Mouse (Mus musculus): ENCODE measurements around the gene Slc38a2.

The Slc38a2 gene

DNA sequence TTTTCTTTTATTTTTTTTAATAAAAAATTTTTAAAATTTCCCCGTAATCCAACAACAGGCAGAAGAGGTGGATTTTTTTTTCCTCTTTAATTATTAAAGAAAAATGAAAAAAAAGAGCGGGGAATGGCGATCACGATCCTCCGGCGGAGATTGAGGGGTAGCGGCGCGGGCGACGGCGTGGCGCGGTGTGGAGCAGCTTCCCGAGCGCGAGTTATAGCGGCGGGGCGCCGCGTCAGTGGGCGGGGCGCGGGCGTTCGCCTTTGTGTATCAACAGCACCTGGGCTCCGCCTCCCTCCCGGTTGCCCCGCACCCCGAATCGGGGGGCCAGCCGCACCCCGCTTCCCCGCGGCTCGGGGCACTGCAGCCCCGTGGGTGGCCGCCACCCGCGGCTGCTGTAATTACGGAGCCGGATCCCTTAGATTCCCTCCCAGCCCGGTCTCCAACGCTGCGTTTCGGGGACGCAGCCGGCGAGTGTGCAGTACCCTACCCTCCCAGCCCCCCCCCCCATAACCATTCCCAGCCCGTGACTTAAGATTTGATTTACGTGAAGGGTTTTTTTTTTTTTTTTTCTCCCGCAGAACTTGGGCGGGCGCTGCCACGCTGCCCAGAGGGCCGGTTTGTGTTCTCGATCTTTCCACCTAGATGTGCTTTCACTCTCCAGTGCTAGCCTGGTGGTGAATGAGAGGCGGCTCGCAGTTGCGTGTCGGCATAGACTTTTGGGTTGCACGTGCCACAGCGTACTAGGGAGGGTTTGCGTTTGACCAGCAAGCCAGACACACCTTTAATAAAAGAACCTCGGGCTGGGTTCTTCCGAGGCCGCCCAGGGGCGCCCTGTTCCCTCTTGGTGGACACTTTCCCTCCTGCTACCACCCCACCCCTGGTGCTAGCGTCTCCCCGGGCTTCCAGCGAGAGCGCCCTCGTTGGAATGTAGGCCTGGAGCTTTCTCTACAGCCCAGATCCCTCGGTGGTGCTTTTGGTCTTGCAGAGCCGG is at the start of gene Slc38a2:
Slc38a2 (minus strand) TSS at position 210 of the 991 bp plus-strand sequence.
- peak; percentile 87 for DNase-seq (ENCODE audit: low read depth)

GRCm38 (mm10) chr15:96749101-96749500 is 49.6 kb upstream of the Slc38a2 start:
- no peak for DNase-seq (ENCODE audit: low read depth)

GRCm38 (mm10) chr15:96747551-96747950 is 48.0 kb upstream of the Slc38a2 start:
- no peak for DNase-seq (ENCODE audit: low read depth)

- no peak for DNase-seq (ENCODE audit: low read depth)
These were observed 47.5 kb upstream of the Slc38a2 start for GRCm38 (mm10) chr15:96746986-96747385.

DNA sequence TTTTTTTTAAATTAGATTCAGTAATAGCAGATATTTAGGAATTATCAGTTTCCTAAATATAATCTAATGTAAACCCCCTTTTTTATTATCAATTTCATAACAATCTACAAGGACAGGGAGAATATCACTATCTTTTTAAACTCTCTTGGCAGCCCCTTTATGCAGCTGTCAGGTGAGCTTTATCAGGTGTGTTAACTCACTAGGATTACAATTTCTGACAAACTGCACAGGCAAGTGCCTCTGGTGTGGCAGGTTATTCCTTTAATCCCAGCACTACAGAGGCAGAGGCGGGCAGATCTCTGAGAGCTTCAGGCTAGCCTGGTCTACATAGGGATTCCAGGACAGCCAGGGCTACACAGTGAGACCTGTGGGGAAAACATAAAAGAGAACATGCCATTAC is 45.8 kb upstream of the Slc38a2 start:
- no peak for DNase-seq (ENCODE audit: low read depth)

DNA sequence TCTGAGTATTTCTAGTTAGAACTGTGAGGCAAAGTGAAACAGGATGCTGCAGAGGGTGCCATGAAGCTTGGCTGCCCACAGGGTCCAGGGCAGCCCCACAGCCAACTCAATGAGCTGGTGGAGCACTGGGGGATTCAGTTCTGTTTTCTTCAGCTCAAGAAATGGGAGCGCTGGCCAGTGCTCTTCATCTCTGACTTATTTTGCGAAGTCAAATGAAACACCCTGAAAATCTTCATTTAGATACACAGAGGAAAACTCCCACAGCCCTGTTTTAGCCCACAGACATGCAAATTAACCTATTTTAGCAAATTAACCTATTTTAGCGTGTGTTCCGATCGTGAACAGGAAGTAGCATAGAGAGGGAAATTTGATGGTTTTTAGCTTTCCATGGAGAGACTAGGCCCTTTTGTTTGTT is 45.4 kb upstream of the Slc38a2 start:
- no peak for DNase-seq (ENCODE audit: low read depth)

- DNase-seq (ENCODE audit: low read depth), result no peak
These were observed 44.8 kb upstream of the Slc38a2 start for GRCm38 (mm10) chr15:96744153-96744881.

DNA sequence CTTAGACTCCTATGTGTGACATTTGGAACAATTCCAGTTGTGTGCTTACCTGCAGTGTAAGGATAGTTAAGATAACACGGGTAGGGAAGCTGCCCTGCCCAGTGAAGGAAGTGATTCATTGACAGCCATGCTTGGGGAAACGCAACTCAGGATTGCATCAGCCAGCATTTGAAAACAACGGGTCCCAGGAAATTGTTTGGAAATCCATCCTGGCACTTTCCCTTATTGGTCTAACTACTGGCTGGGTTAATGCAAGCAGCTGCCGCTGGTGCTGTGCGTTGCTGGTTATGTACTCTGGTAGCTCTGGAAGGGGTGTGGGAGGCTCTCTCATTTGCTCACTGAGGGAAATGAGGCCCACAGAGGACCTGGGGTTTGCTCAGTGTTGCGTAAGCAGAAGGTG is 43.7 kb upstream of the Slc38a2 start:
- peak; percentile 92 for DNase-seq (ENCODE audit: low read depth)

- DNase-seq (ENCODE audit: low read depth), result no peak
These were observed 43.2 kb upstream of the Slc38a2 start for GRCm38 (mm10) chr15:96742591-96743241.

DNA sequence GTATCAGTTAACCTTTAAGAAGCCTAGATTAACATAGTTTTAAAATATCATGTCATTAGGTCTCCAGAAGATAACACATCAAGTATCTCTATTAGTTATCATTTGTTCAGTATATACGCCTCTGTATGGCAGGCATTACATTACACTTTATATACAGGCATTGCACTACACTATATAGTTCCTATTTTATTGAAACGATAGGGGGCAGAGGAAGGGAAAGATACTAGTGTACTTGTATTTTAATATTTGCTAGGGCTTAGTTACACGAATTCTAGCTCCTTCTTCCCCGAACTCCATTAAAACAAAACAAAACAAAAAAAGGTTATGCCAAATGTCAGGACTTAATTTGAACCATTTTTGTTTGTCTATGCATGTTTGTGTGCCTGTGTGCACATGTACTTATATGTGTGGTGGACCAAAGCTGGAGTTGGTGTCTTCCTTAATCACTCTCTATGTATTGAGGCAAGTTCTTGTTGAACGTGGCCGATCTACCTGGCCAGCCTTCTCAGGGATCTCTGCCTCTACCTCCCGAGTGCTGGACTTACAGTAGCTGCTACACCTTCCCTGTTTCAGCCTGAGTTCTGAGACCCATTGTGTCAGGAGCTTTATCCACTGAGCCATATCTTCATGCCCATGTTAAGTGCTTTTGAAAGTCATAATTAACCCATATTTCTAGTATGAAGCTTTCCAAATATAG is 41.5 kb upstream of the Slc38a2 start:
- no peak for DNase-seq (ENCODE audit: low read depth)

- peak; percentile 44 for DNase-seq (ENCODE audit: low read depth)
These were observed 40.6 kb upstream of the Slc38a2 start for GRCm38 (mm10) chr15:96740091-96740490.

GRCm38 (mm10) chr15:96736663-96737385 is 37.3 kb upstream of the Slc38a2 start:
- DNase-seq (ENCODE audit: low read depth), result peak; percentile 86

DNA sequence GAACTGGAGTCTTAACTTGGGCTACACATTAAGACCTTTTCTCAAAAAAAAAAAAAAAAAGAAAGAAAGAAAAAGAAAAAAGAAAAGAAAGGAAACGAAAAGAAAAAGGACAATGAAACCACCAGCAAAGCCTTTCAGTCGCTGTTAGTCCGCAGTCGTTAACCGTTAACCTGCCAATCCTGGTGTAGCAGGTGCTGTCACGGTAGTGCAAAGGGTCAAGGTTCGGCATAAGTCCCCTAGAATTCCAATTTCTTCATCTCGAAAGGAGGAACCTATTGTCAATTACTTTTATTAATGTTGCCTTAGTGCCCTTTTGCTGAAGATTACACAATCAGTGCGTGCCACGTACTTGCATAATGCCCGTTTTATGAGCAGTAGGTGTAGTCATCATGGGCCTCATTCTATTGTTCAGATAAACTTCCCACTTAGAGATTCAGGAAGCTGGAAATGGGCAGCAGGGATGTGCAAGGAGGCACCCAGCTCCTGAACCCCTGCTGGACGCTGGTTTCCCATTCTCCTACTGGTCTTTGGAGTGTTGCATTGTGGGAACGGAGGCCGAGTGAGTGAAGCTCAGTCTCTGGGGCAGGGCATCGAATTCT is 36.1 kb upstream of the Slc38a2 start:
- DNase-seq (ENCODE audit: low read depth), result peak; percentile 57

GRCm38 (mm10) chr15:96734423-96734822 is 34.9 kb upstream of the Slc38a2 start:
- peak; percentile 77 for DNase-seq (ENCODE audit: low read depth)

DNA sequence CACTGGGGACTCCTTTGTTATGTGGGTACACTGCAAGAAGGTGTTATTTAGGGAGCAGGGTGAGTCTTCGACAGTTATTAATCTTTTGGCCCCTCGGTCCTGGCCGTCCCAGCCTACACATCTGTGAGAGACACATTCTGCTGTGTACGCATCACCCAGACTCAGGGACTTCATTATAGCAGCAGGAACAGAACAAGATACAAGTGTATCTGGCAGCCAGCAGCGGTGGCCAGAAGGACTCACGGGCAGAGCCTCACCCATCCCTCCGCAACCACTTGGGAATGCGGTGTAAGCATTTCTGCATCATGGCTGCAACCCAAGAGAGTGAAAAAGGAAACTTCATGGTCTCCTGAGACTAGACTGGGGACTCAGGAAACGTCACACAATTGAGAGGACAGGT is 30.9 kb upstream of the Slc38a2 start:
- no peak for DNase-seq (ENCODE audit: low read depth)

DNA sequence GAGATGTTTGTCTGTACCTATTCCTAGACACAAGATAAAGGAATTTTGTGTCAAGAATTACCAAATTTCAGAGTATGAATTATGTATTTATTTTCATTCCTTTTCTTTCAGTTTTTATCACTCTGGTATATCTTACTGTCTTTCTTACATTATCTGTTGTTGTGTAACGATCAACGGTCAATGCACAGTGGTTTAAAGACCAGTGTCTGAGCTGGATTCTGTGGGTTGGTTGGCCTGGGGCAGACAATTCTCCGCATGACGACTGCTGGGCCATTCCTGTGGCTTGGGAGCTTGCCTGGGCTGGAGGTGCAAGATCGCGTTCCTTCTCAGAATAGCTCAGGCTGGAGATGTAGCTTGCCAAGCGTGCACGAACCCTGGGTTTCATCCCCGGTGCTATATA is 30.3 kb upstream of the Slc38a2 start:
- DNase-seq (ENCODE audit: low read depth), result peak; percentile 43

- DNase-seq (ENCODE audit: low read depth), result peak; percentile 96
These were observed 29.5 kb upstream of the Slc38a2 start for GRCm38 (mm10) chr15:96728993-96729392.

GRCm38 (mm10) chr15:96728346-96728745 is 28.8 kb upstream of the Slc38a2 start:
- no peak for DNase-seq (ENCODE audit: low read depth)

- DNase-seq (ENCODE audit: low read depth), result no peak
These were observed 25.0 kb upstream of the Slc38a2 start for GRCm38 (mm10) chr15:96724506-96724905.

- no peak for DNase-seq (ENCODE audit: low read depth)
These were observed 22.7 kb upstream of the Slc38a2 start for GRCm38 (mm10) chr15:96722228-96722627.

DNA sequence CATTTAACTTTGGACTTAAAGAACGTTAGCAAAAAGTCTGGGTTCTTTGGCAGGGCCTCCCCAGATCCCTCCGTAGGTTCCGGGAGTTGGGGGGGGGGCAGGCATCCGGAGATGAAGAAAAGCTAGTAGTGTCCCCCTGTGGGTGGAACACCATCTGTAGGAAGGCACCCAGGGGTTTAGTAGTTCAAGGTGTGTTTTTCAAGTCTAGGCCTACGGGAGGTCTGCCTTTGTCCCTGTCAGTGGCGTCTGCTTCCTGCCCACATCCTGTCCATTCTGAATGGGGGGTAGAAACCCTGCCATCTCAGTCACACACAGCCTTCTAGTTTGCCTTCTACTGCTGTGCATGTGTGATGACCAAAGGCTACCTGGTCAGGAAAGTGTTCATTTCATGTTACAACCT is 20.6 kb upstream of the Slc38a2 start:
- DNase-seq (ENCODE audit: low read depth), result peak; percentile 77

Data from 416B (cell line).